Mouse (Mus musculus) heart, embryonic 11.5 days (tissue): ENCODE results near the gene Fbln2. TPM values are rescaled to one million over a fixed set of nuclear protein-coding genes. Genes with fewer than 3 reads are reported as not detected.

ENCODE experiments used
- ATAC-seq: fragments of 200-750 bp; cut with Nextera tagmentation; replicated peaks from 2 replicates; pipeline ENCODE4 v1.8.0; 2017; ENCODE audit warnings: moderate library complexity; ENCODE audit not compliant: insufficient number of reproducible peaks, low FRiP score, low TSS enrichment
- H3K27ac ChIP-seq: fragments of 300-500 bp; sonication (generic); 2 replicates; pipeline ENCODE4 v1.5.1; 2014; ENCODE audit warnings: mild to moderate bottlenecking, low read depth, low read length
- H3K27me3 ChIP-seq: fragments of 300-500 bp; sonication (generic); 2 replicates; pipeline ENCODE4 v1.6.1; 2014; ENCODE audit warnings: mild to moderate bottlenecking, low read length, mixed read lengths; ENCODE audit not compliant: control insufficient read depth, insufficient read depth
- H3K36me3 ChIP-seq: fragments of 300-500 bp; sonication (generic); 2 replicates; pipeline ENCODE4 v1.6.1; 2014; ENCODE audit warnings: mild to moderate bottlenecking, low read length, moderate library complexity, mixed read lengths; ENCODE audit not compliant: control insufficient read depth, insufficient read depth
- H3K4me1 ChIP-seq: fragments of 300-500 bp; sonication (generic); 2 replicates; pipeline ENCODE4 v1.6.1; 2014; ENCODE audit warnings: low read length; ENCODE audit not compliant: control insufficient read depth, insufficient read depth
- H3K4me2 ChIP-seq: fragments of 300-500 bp; sonication (generic); 2 replicates; pipeline ENCODE4 v1.6.1; 2014; ENCODE audit warnings: mild to moderate bottlenecking, moderate library complexity
- H3K4me3 ChIP-seq: fragments of 300-500 bp; sonication (generic); 2 replicates; pipeline ENCODE4 v1.5.1; 2014; ENCODE audit warnings: low read depth, low read length
- H3K9ac ChIP-seq: fragments of 300-500 bp; sonication (generic); 2 replicates; pipeline ENCODE4 v1.6.1; 2014; ENCODE audit warnings: mild to moderate bottlenecking, low read depth, low read length, moderate library complexity
- H3K9me3 ChIP-seq: fragments of 300-500 bp; sonication (generic); replicated peaks from 2 replicates; pipeline ENCODE4 v1.6.1; 2016; ENCODE audit warnings: low read length; ENCODE audit not compliant: control insufficient read depth
- WGBS: fragments of 180-500 bp; shearing (Covaris S2); extraction: QIAGEN DNeasy Blood & Tissue Kit; methylation state at CpG from one replicate; pipeline ENCODE4 v1.1.7; 2014; ENCODE audit not compliant: insufficient replicate concordance; 5-methylcytosine and 5-hydroxymethylcytosine counted together
- polyA plus RNA-seq: library from polyadenylated mRNA; unstranded; fragments of >200 nt; fragmentation: Nextera tagmentation; extraction: Ambion mirVana; gene quantifications from 2 replicates; pipeline ENCODE4 v1.2.1, GENCODE M21; 2014

The Fbln2 gene
- polyA plus RNA-seq, 1 experiment from 2014 or later = 105 TPM

DNA sequence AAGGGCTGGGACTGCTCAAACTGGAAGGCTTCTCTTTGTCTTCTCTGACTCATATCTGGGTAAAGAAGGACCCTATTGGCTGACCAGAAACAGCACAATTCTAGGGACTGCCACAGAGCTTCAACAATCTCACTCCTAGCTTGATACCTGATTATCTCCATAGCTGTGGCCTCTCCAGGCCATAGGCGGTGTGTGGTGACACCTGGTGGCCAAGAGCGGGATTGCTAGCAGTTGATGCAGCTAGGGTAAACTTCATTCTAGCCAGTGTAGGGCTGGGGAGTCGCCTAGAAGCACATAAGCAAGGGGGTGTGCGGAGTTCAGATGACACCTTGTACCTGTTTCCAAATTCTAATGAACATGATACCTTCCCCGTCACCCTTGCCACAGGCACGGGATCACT is 69.0 kb downstream of the Fbln2 start:
- no peaks in the 10 kb centered on the region for H3K36me3 ChIP-seq
- H3K9ac ChIP-seq = no peak overlapping the region
- H3K4me3 ChIP-seq = no peak overlapping the region
- 2% methylated on average over 6 of the region's 6 CpGs for WGBS
- no peak overlapping the region for H3K4me2 ChIP-seq
- peaks cover 57% of the 10 kb centered on the region for H3K27me3 ChIP-seq
- no peak overlapping the region for H3K27ac ChIP-seq
- H3K9me3 ChIP-seq = no peaks in the 10 kb centered on the region
- ATAC-seq = no peak
- 0 out of 2 replicates have a peak, but pooled peaks cover 5% of the 10 kb centered on the region for H3K4me1 ChIP-seq

DNA sequence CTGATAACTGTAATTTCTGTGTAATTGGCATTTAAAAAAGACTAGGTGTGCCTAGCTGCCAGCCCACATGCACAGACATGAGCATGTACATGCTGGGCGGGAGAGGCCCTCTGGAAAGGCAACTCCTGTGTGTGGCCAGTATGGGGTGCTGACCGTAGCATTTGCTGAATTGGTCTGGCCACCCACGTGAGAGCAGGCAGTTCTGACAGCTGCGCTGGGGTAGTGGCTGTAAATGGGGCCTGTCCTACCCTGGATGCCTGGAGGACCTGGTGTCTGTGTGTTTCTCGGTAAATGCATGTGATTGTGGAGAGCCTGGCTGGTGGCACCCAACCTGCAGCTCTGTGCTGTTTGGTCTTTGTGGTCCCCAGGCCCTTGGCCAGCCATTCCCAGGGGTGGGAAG is 69.5 kb downstream of the Fbln2 start:
- H3K27ac ChIP-seq = no peak overlapping the region
- peaks cover 62% of the 10 kb centered on the region for H3K27me3 ChIP-seq
- 56% methylated on average over 5 of the region's 5 CpGs for WGBS
- H3K36me3 ChIP-seq = no peaks in the 10 kb centered on the region
- H3K4me1 ChIP-seq = 0 out of 2 replicates have a peak, but pooled peaks cover 5% of the 10 kb centered on the region
- no peak overlapping the region for H3K4me2 ChIP-seq
- H3K9ac ChIP-seq = no peak overlapping the region
- ATAC-seq = no peak
- H3K4me3 ChIP-seq = no peak overlapping the region
- no peaks in the 10 kb centered on the region for H3K9me3 ChIP-seq

DNA sequence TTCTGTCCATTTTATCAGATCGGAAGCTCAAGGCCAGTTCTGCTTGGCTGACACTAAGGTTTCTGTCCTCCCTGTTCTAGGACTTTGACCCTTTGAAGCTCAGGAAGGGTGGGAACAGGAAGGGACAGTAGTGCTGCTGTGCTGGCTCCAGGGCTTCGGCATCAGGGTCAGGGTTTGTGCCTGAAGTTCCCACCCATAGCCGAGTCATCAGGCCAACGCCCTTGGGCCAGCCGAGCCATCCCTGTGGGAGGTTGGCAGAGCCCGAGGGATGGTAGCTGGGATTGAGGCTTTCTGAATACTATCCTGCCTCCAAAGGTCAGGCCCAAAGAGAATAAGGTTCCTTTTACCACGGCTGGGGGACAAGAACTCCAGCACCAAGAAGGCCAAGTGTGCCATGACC is 70.8 kb downstream of the Fbln2 start:
- Histone ChIP-seq H3K36me3 (no peaks in the 10 kb centered on the region), H3K4me1 (0 out of 2 replicates have a peak, but pooled peaks cover 5% of the 10 kb centered on the region), H3K4me3 (no peak overlapping the region), H3K4me2 (no peak overlapping the region), H3K9me3 (no peaks in the 10 kb centered on the region), H3K27ac (no peak overlapping the region), H3K27me3 (peaks cover 73% of the 10 kb centered on the region), H3K9ac (no peak overlapping the region)
- no peak for ATAC-seq
- WGBS = 58% methylated on average over 7 of the region's 7 CpGs

DNA sequence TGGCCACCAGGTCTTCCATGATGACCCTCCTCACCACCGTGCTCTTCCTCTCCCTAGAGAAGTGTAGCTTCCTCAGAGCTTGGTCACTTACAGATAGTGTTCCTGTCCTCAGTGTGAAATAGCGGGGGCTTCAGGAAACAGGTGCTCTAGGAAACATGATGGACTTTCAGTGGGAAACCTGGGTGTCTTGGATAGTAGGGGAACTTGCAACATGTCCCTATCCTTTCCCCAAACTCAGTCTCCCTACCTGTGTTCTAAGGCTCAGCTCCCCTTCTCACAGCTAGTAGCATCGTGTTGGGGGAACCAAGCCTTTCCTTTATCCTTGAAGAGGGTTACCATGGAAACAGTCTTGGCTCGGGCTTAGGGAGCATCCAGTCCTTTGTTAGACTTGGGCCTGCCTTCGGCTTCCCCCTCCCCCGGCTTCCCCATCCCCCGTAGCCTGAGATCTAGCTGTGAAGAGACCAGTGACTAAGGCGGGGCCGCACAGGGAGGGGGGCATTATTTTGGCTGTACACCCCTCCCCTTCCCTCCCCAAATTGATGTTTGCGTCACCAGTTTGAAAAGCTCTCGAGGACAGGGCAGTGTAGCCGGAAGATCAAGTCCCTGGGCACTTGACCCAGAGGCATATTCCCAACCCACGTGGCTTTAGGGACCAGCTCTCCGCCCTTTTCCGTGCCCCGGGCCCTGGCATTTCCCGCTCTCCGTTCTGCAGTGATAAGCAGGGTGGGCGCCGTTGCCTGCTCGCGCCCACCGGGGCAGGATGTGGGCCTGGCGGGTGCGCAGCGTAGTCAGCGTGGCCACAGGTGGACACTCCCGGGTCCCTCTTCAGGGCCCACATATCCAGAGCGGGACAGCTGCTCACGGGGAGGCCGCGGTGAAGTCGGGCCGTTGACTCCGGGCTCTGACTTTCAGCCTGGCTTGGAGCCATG is 72.5 kb downstream of the Fbln2 start:
- WGBS = 7% methylated on average over 32 of the region's 35 CpGs
- no peak for ATAC-seq
- no peaks in the 10 kb centered on the region for H3K9me3 ChIP-seq
- no peak overlapping the region for H3K9ac ChIP-seq
- no peaks in the 10 kb centered on the region for H3K36me3 ChIP-seq
- peaks cover 85% of the 10 kb centered on the region for H3K27me3 ChIP-seq
- no peak overlapping the region for H3K27ac ChIP-seq
- 0 out of 2 replicates have a peak, but pooled peaks cover 5% of the 10 kb centered on the region for H3K4me1 ChIP-seq
- peak overlapping the region; percentile 31 for H3K4me3 ChIP-seq
- peak overlapping the region; percentile 55 for H3K4me2 ChIP-seq

DNA sequence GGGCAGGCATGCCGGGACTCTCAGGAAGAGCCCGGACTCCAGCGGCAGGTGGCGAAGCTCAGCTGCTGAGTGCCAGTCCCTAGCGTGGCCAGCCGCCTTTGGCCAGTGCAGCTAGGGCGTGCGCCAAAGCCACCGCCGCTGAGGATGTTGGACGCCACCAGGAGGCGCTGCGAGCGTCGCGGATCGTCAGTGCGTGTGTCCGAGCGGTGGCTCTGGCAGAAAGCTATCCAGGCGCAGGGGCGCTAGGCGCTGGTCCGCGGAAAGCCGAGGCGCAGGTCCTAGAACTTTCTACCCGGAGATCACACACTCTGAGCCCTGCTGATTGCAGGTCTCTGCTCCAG is 73.2 kb downstream of the Fbln2 start:
- Histone ChIP-seq H3K27me3 (peaks cover 90% of the 10 kb centered on the region), H3K36me3 (no peaks in the 10 kb centered on the region), H3K4me1 (0 out of 2 replicates have a peak, but pooled peaks cover 5% of the 10 kb centered on the region), H3K4me2 (peak overlapping the region; percentile 55), H3K9me3 (no peaks in the 10 kb centered on the region), H3K9ac (no peak overlapping the region), H3K4me3 (peak overlapping the region; percentile 31), H3K27ac (no peak overlapping the region)
- peak; percentile 45 for ATAC-seq
- under 1% methylated on average over 28 of the region's 28 CpGs for WGBS

DNA sequence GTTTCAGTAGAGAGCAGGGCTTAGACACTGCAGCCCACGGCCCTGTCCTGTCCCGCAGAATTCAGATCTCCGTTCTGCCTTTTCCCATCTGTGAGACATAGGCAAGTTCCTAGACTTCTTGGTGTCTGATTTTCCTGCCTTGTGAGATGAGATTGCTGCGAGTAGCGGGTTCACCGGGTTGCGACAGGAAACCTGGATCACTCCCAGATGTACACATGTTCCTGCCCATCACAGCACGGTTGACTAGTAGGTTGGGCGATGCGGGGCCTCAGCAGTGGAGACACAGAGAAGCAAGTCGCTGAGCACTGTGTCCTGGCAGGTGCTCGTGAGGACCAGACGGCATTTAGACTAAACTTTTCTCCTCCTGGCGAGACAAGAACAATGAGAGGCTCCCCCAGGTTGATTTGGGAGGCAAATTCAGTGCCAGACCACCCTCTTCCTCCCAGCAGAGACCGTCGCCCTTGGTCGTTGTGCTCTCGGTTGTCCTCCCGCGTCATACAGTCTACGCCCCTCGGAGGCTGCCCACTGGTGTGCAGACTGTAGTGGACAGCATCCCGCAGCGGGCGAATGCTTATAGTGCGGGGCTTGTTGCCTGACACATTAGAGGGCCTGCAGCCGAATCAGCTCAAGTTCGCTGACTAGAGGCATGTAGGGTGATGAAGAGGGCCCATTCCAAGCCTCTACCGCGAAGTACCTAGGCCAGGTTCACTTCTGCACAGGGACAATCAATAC is 73.7 kb downstream of the Fbln2 start:
- Histone ChIP-seq H3K27me3 (peaks cover 91% of the 10 kb centered on the region), H3K4me1 (0 out of 2 replicates have a peak, but pooled peaks cover 5% of the 10 kb centered on the region), H3K4me3 (peak overlapping the region; percentile 31), H3K36me3 (no peaks in the 10 kb centered on the region), H3K27ac (no peak overlapping the region), H3K4me2 (peak overlapping the region; percentile 55), H3K9me3 (no peaks in the 10 kb centered on the region), H3K9ac (no peak overlapping the region)
- no peak for ATAC-seq
- WGBS = 33% methylated on average over 30 of the region's 30 CpGs

DNA sequence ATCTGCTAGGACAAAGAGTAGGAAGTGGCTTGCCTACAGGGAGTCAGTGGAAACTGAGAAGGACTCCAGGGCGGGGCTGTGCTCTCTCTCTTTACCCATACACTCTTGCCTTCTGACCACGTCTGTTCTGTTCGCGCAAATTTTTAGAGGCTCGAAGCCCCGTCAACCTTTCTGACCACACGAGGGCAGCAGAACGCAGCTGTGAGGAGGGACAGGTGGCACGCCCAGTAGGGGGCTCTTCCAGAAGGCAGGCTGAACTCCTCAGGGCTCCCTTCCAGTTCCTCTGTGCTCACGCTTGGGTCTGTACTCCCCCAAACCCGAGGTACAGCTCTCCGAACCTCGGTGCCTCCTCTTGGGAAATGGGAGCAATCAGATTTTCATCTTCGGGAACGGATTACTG is 74.4 kb downstream of the Fbln2 start:
- no peaks in the 10 kb centered on the region for H3K36me3 ChIP-seq
- no peak overlapping the region for H3K4me3 ChIP-seq
- H3K4me1 ChIP-seq = 0 out of 2 replicates have a peak, but pooled peaks cover 5% of the 10 kb centered on the region
- WGBS = 8% methylated on average over 15 of the region's 15 CpGs
- no peak overlapping the region for H3K4me2 ChIP-seq
- H3K9me3 ChIP-seq = no peaks in the 10 kb centered on the region
- no peak overlapping the region for H3K9ac ChIP-seq
- H3K27me3 ChIP-seq = peaks cover 96% of the 10 kb centered on the region
- ATAC-seq = no peak
- H3K27ac ChIP-seq = no peak overlapping the region

DNA sequence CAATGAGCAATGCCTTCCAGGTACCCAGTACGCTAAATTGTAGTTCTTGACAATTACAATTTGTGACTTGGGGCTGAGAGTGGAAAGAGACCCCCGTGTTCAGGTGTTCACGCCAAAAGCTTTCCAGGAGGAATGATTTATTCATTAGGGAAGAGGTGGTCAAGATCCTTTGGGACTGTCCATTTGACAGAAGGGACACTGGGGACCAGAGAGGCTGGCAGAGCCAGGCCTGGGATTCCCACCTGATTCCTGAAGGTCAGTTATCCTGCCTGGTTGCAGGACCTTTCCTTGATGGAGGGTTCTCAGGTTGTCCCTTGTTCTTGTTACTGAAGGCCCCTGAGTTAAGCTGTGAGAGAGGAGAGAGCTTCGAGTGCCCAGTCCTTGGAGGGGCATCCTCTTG is 74.9 kb downstream of the Fbln2 start:
- ATAC-seq = no peak
- Histone ChIP-seq H3K9me3 (no peaks in the 10 kb centered on the region), H3K4me3 (no peak overlapping the region), H3K27me3 (peaks cover 96% of the 10 kb centered on the region), H3K4me2 (no peak overlapping the region), H3K27ac (no peak overlapping the region), H3K9ac (no peak overlapping the region), H3K36me3 (no peaks in the 10 kb centered on the region), H3K4me1 (0 out of 2 replicates have a peak, but pooled peaks cover 5% of the 10 kb centered on the region)
- WGBS = 63% methylated on average over 4 of the region's 4 CpGs
